Mouse (Mus musculus) inflammation-experienced regulatory T-cells, adult 6 months (primary cell): ENCODE measurements at regions not wholly inside any gene's neighbourhood (a gene's known extent, or its start where the extent isn't known, plus 50 kb on each side); places are given as distances from the start of the nearest gene placed in this dataset.

Source experiments
- ATAC-seq: one replicate; pipeline ENCODE4 v1.8.0; 2017

DNA sequence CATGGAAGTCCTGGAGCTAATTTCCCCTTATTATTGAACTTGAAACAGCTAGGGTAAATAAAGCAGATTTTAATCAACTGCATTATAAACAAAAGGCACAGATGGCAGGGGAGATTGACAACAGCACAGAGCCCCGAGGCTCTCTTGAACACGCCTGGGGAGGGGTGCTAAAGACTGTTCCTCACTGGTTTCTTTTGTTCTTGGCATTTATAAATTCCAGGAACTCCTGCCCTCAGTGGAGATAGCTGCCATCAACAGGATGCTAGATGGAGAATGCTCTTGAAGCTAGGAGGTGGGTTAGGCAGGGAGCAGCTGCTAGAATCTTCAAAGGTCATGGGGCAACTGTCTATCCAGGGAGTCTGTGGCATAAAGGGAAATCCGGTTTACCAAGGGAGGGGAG lies 102.2 kb upstream of the Kit start:
- ATAC-seq = no peak

GRCm38 (mm10) chr5:75475414-75475813 lies 99.3 kb upstream of the Kit start:
- no peak for ATAC-seq

DNA sequence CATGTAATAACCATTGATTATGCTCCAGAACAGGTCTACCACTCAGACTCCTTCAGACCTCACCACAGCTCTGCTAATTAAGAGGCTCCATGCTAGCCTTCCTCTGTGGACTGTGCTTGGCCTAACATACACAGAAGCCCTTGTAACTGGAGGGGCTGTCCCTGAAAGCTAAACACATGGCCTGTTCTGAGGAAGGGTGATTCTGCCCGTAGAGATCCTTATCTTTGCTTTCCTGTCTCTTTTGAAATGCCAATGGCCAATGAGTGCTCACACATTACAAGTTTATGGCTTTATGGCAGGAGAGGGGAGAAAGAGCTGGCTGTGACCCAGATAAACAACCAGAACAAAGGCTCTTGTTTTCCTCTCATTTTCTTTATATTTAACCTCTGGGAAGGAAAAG lies 96.2 kb upstream of the Kit start:
- ATAC-seq = no peak

DNA sequence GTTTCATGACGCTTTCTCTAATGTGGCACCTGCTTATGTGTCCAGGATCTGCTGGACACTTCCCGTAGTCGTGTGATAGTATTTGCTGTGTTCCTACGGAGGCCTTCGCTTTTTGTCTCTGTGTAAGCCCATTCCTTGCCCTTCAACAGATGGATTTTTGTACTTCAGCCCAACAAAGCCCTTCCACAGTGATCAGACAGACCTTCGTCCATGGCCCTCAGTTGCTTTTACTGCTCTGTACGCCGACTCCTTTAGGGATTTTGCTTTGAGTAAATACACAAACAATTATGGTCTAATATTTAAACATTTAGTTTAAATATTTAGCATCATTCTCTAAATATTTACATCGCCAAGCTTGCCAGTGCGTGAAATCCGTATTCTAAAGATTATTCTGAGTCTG lies 95.6 kb upstream of the Kit start:
- ATAC-seq = no peak

DNA sequence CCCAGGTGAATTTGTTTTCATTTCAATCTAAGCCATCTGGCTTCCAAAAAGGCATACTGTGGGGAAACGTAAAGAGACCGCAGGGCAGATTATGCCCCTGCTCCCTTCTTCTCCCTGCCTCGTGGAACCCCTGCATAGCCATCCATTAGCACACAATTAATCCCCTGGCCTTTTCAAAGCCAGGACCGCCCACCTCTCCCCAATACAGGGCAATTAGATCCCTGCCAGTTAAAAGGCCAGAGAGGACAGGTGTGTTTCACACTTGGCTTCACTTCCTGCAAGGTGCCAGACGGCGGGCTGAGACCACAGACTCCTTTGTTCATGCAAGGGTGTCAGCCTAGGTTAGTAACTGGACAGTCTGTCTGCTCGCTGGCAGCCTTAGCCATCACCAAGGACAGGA lies 93.1 kb upstream of the Kit start:
- ATAC-seq = no peak

DNA sequence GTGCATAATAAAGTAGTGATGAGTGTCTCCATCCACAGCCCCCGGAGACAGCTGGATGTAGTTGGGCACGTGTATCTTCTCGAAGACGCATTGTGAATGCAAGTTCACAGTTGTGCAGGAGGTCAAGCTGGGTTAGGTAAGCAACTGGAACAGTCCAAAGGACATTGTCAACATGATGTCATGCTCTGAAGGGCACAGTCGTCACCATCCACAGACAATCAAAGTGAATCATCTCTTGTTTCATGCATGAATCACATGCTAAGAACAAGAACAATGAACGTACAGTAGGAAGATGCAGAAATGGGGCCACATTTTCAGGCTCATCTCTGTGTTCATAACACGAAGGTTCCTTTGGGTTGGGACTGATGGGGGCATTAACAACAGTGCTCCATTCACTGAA lies 90.4 kb upstream of the Kit start:
- no peak for ATAC-seq

DNA sequence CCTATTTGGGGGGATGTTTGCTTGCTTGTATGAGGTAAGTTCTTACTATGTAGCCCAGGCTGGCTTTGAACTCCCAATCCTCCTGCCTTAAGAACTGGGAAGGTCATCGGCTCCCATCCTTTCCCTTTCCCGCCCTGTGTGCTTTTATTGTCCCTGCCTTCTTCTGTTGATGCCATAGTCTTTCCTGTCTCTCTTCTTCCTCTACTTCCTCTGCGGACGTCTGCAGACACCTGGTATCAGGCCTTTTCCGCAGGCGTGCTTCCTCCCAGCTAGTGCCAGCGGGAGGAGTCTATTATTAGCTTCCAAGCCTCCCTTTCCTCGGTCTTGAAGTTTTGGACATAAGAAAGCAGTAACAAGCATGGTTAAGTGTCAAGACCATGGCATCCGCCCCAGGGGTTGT lies 83.9 kb upstream of the Kit start:
- ATAC-seq = no peak

GRCm38 (mm10) chr5:75494143-75494542 lies 80.6 kb upstream of the Kit start:
- no peak for ATAC-seq

DNA sequence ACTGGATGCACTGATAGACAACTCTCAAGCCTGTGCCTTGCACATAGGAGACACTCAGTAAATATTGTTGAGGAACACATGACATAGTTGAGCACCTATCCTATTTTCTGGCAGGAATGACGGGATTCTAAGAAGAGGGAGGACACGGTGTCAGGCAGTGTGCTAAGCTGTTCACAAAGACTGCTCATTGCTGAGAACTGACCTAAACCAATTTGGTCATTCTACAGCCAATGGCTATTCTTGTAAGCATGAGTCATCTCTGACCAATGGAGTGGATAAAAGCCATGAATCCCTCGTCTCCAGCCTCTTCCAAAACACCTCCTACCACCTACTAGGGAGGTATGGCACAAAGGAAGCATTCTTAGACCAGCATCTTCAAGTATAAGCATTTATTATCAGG lies 75.7 kb upstream of the Kit start:
- ATAC-seq = no peak

DNA sequence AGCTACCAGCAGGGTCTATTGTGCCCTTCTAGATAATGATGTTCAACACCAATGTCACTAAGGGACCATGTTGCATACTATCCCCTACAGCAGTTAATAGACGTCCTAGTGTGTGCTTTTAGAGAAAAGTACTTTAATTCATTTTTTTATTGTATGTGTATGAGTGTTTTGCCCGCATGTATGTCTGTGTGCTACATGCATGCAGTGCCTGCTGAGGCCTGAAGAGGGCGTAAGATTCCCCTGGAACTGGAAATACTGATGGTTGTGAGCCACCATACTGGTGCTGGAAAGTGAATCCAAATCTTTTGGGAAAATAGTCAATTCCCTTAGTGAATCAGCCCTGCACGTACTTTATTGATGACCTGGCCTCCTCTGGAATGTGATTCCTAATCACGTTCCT lies 75.0 kb upstream of the Kit start:
- ATAC-seq = no peak

- no peak for ATAC-seq
Observed at GRCm38 (mm10) chr5:75500654-75501416, 73.9 kb upstream of the Kit start.

DNA sequence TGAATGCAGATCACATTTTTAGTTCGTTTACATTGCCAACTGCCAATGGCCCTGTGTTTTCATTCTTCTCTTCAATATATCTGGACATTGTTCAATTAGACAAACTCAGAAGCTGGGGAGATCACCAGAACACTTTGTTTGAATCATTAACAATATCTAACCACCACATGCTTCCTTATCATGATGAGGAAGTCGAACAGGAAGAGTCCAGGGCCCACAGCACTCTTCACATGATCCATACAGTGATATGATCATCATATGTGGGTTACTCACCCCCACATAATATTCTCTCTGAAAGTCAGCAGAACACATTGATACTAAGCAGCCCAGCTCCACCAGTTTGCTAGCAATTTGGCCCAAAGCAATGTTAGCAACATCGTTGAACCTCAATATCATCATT lies 71.0 kb upstream of the Kit start:
- no peak for ATAC-seq

DNA sequence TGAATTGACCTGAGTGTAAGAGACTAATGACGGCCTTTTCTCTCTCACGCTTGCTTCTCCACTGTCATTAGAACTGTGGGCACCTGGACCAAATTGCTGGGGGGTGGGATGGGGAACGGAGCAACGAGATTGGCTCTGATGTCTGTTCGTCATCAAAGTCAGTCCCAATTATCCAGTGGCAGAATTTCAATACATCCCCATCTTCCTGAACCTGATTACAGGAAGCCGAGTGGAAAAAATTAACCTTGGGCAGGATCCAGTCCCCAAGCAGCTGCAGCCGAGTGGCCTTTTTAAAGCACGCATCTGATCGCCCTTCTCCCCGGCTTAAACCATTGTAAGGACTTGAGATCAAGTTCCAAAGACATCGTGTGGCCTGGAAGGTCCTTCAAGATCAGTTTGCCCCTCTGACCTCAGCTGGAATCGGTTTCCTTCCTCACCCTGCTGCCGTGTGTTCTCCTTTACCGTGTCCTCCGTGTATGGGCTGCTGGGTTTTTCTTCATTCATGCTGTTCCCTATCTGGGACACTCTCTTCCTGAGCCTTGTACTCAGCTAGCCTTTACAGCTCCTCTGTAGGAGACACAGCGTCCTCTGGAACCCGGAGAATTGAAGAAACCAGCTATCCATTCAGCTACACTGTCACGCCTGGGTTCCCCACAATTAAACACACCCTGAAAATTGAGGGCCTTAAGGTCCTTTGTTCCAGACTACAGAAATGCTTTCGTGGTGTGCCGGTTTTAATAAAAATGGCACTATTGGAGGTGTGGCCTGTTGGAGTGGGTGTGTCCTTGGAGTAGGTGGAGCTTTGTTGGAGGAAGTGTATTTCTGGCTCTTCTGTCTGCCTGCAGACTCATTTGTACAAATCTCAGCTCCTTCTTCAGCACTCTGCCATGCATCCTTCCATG lies 61.9 kb upstream of the Kit start:
- ATAC-seq = no peak

GRCm38 (mm10) chr5:75518213-75518612 lies 56.5 kb upstream of the Kit start:
- ATAC-seq = no peak

DNA sequence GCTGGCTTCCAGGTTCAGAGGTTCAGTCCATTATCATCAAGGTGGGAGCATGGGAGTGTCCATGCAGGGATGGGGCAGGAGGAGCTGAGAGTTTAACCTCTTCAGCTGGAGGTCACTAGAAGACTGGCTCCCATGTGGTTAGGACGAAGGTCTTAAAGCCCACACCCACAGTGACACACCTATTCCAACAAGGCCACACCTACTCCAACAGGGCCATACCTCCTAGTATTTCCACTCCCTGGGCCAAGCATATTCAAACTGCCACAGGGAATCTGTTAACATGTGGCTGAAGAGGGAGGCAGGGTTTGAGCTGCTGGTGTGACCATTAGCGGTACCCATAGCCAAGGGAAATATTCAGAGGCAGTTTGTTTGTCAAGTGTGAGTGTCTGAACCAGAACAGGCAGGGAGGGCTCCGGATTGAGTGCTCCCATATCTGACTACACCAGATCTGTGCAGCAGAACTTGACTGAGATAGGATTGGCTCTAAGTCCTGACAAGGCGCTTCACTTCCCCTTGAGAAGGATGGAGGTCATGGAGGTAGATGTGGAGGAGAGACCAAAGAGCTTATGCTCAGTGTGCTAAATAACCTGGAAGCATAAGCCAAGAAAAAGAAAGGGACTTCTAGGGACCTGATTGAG lies 51.6 kb upstream of the Kit start:
- no peak for ATAC-seq
